Mouse (Mus musculus): Measurements from ENCODE around the gene Apobec1.
A peak's percentile ranks its signal among the peaks of the same experiment; 100 is the strongest.

GRCm38 (mm10) chr6:122598436-122598835, 3.8 kb downstream of the Apobec1 start:
- TF ChIP-seq E2F4 (IDR thresholded peaks at IDR 0.05; ENCODE audit: insufficient replicate concordance, low read depth, low read length) (no peak), SMC3 (IDR thresholded peaks at IDR 0.05; ENCODE audit: low read depth, low read length) (no peak), CTCF (conservative IDR thresholded peaks at IDR 0.05 in 1 of 2, IDR thresholded peaks at IDR 0.05 in 1 of 2; ENCODE audit: low read depth in 2 of 2, low read length in 2 of 2) (no peak), POLR2AphosphoS2 (IDR thresholded peaks at IDR 0.05; ENCODE audit: low read depth, low read length) (no peak), RAD21 (IDR thresholded peaks at IDR 0.05; ENCODE audit: low read depth, low read length) (no peak), MYC (IDR thresholded peaks at IDR 0.05; ENCODE audit: low read depth, low read length) (0 out of 2 replicates have a peak, but pooled peaks have one; percentile 56), EP300 (IDR thresholded peaks at IDR 0.05; ENCODE audit: low read length) (no peak), ZNF384 (IDR thresholded peaks at IDR 0.05; ENCODE audit: low read depth, low read length) (no peak)

Data from CH12.LX (cell line).